Mouse (Mus musculus) bone marrow, adult 2 months (tissue): ENCODE measurements around the gene Clic6.

ENCODE experiments used
- CTCF ChIP-seq: fragments of 200-500 bp; IDR thresholded peaks from 2 replicates; pipeline ENCODE4 v1.5.1; 2011; ENCODE audit warnings: low read length, control low read depth; ENCODE audit not compliant: control insufficient read depth, insufficient read depth
- POLR2A ChIP-seq: fragments of 200-500 bp; IDR thresholded peaks from 2 replicates; pipeline ENCODE4 v1.6.1; 2011; ENCODE audit warnings: low read depth, mild to moderate bottlenecking, control low read depth, low read length, borderline replicate concordance; ENCODE audit not compliant: control insufficient read depth

- no peak for TF ChIP-seq POLR2A
- no peak for TF ChIP-seq CTCF
These were observed 10.3 kb upstream of the Clic6 start for GRCm38 (mm10) chr16:92475093-92475860.
